Mouse (Mus musculus) E14TG2a.4 (cell line): ENCODE data around the gene Lrrc49.

Experiments
- H3K27me3 ChIP-seq: 2 replicates; pipeline ENCODE4 v1.6.1; 2014; ENCODE audit warnings: low read length, control low read depth; ENCODE audit not compliant: insufficient read depth
- H3K36me3 ChIP-seq: 2 replicates; pipeline ENCODE4 v1.6.1; 2014; ENCODE audit warnings: low read length, control low read depth; ENCODE audit not compliant: insufficient read depth
- H3K4me1 ChIP-seq: replicated peaks from 2 replicates; pipeline ENCODE4 v1.6.1; 2014; ENCODE audit warnings: low read depth, low read length, control low read depth
- H3K4me3 ChIP-seq: replicated peaks from 2 replicates; pipeline ENCODE4 v1.5.1; 2014; ENCODE audit warnings: mild to moderate bottlenecking, low read length
- H3K9me3 ChIP-seq: 2 replicates; pipeline ENCODE4 v1.6.1; 2014; ENCODE audit warnings: low read length, control low read depth
- CTCF ChIP-seq: conservative IDR thresholded peaks from 2 replicates; pipeline ENCODE4 v1.5.1; 2014; ENCODE audit warnings: low read length
- NANOG ChIP-seq: IDR thresholded peaks from 2 replicates; pipeline ENCODE4 v1.6.1; 2014; ENCODE audit warnings: borderline replicate concordance, low read length, mixed read lengths
- POU5F1 ChIP-seq: IDR thresholded peaks from 2 replicates; pipeline ENCODE4 v1.6.1; 2014; ENCODE audit warnings: low read length, borderline replicate concordance

Gene Lrrc49

GRCm38 (mm10) chr9:60712771-60713541 is 25.0 kb upstream of the Lrrc49 start, which contains the start of gene Larp6:
TSS of gene Larp6 (plus strand) at chr9:60712989.
- no peak for TF ChIP-seq CTCF
- no peak for TF ChIP-seq NANOG
- TF ChIP-seq POU5F1 = no peak
- Histone ChIP-seq H3K4me3 (peak within 1 kb of the TSS; percentile 82), H3K36me3 (no peaks in the 10 kb centered on the region), H3K27me3 (peaks cover 39% of the 10 kb centered on the region), H3K9me3 (no peaks in the 10 kb centered on the region), H3K4me1 (peaks cover 4% of the 10 kb centered on the region; the same call in 1 of the 2 replicates)

GRCm38 (mm10) chr9:60712011-60712410 is 24.1 kb upstream of the Lrrc49 start:
- TF ChIP-seq POU5F1 (no peak), NANOG (no peak), CTCF (no peak)
- Histone ChIP-seq H3K27me3 (peaks cover 39% of the 10 kb centered on the region), H3K9me3 (no peaks in the 10 kb centered on the region), H3K36me3 (no peaks in the 10 kb centered on the region), H3K4me1 (peaks cover 4% of the 10 kb centered on the region; the same call in 1 of the 2 replicates), H3K4me3 (no peak overlapping the region)

GRCm38 (mm10) chr9:60709721-60710120 is 21.8 kb upstream of the Lrrc49 start:
- TF ChIP-seq POU5F1 (no peak), CTCF (no peak), NANOG (no peak)
- H3K36me3 ChIP-seq = no peaks in the 10 kb centered on the region

GRCm38 (mm10) chr9:60708606-60709005 is 20.6 kb upstream of the Lrrc49 start:
- H3K4me1 ChIP-seq = peaks cover 3% of the 10 kb centered on the region; the same call in 1 of the 2 replicates
- H3K36me3 ChIP-seq = no peaks in the 10 kb centered on the region
- peaks cover 21% of the 10 kb centered on the region for H3K27me3 ChIP-seq

More at GRCm38 (mm10) chr9:60709721-60710120, 21.8 kb upstream of the Lrrc49 start:
- Histone ChIP-seq H3K4me1 (peaks cover 4% of the 10 kb centered on the region; the same call in 1 of the 2 replicates), H3K9me3 (no peaks in the 10 kb centered on the region), H3K4me3 (no peak overlapping the region), H3K27me3 (peaks cover 32% of the 10 kb centered on the region)

GRCm38 (mm10) chr9:60707594-60707993 is 19.6 kb upstream of the Lrrc49 start:
- Histone ChIP-seq H3K36me3 (no peaks in the 10 kb centered on the region), H3K9me3 (no peaks in the 10 kb centered on the region), H3K27me3 (peaks cover 12% of the 10 kb centered on the region), H3K4me1 (no peaks in the 10 kb centered on the region; the same call in 1 of the 2 replicates), H3K4me3 (no peak overlapping the region)
- TF ChIP-seq POU5F1 (no peak), NANOG (no peak), CTCF (no peak)

More at GRCm38 (mm10) chr9:60708606-60709005, 20.6 kb upstream of the Lrrc49 start:
- Histone ChIP-seq H3K9me3 (no peaks in the 10 kb centered on the region), H3K4me3 (no peak overlapping the region)
- TF ChIP-seq POU5F1 (no peak), CTCF (no peak), NANOG (no peak)

GRCm38 (mm10) chr9:60699581-60700231 is 11.7 kb upstream of the Lrrc49 start:
- no peak for TF ChIP-seq NANOG
- no peak for TF ChIP-seq POU5F1
- no peak for TF ChIP-seq CTCF
- H3K4me3 ChIP-seq = no peak overlapping the region

GRCm38 (mm10) chr9:60696271-60696985 is 8.5 kb upstream of the Lrrc49 start:
- TF ChIP-seq POU5F1 (no peak), CTCF (no peak)
- no peak overlapping the region for H3K4me3 ChIP-seq
- H3K9me3 ChIP-seq = no peaks in the 10 kb centered on the region
- peaks cover 7% of the 10 kb centered on the region for H3K4me1 ChIP-seq
- no peaks in the 10 kb centered on the region for H3K36me3 ChIP-seq
- no peaks in the 10 kb centered on the region for H3K27me3 ChIP-seq

More at GRCm38 (mm10) chr9:60699581-60700231, 11.7 kb upstream of the Lrrc49 start:
- Histone ChIP-seq H3K36me3 (no peaks in the 10 kb centered on the region), H3K27me3 (no peaks in the 10 kb centered on the region), H3K9me3 (no peaks in the 10 kb centered on the region), H3K4me1 (peaks cover 7% of the 10 kb centered on the region)

GRCm38 (mm10) chr9:60693986-60694385 is 6.0 kb upstream of the Lrrc49 start:
- Histone ChIP-seq H3K27me3 (no peaks in the 10 kb centered on the region), H3K4me3 (no peak overlapping the region), H3K9me3 (peaks cover 5% of the 10 kb centered on the region; the same call in 1 of the 2 replicates), H3K4me1 (peaks cover 7% of the 10 kb centered on the region), H3K36me3 (no peaks in the 10 kb centered on the region)
- TF ChIP-seq NANOG = no peak
- TF ChIP-seq CTCF = peak; percentile 89
